Mouse (Mus musculus) R1 (cell line): ENCODE measurements around the gene Olfr25.

Experiments
- DNase-seq: peaks from one replicate; pipeline ENCODE4 v3.0.0-alpha.2; 2018; ENCODE audit warnings: low read depth, low spot score

The Olfr25 gene

DNA sequence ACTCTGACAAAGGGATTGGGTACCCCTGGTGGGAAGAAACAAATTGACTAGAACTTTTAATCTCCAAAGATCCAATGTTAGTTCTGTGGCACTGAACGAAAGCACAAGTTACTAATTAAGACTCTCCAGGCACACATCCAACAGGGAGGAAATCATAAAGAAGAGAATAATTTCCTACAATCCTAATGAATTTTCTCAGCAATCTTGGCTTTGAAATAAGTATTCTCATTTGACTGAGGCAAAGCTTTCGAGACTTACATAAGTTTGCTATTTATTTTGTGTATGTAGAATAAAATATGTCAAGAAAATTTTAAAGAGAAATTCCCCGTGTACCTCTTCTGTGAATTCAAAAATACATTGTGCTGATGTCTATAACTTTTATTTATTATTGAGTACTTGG, at the start of gene Olfr25:
Gene Olfr25 (plus strand): TSS at position 301 of the 400 bp plus-strand sequence.
- DNase-seq: no peak

DNA sequence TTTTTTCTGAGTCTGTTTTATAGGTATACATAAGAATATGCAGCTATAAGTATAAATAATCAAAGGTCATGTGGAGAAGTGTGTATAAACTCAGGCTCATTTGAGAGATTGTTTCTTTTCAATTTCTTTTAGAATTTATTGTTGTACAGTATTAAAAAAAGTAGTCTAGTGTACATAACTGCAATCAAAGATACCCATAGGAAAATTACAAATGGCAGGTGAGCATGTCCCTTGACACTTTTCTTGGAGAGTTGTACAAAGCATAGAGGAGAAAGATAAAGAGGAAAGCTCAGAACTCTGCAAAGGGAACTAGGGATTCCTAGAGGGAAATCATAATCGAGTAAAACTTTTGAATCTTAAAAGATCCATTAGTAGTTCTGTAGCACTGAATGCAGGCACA, 38.1 kb upstream of the Olfr25 start, which contains the start of gene Olfr896-ps1:
Gene Olfr896-ps1 (plus strand): TSS at position 301 of the 400 bp plus-strand sequence.
- DNase-seq: no peak

DNA sequence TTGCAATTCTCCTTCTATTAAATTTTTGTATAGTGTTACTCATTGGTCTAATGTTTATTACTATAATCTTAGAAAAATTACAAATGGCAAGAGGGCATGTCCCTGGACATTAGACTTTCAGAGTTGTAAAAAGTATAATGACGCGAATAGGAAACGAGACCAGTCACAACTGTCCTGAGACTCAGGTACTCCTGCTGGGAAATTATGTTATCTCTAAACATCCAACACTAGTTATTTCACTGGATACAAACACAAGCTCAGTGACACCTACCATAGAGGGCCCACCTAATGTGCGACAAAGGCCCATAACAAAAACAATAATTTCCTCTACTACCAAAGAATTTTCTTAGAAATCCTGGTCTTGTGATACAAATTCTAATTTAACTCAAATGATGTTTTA, 19.3 kb downstream of the Olfr25 start, which contains the start of gene Olfr898:
Gene Olfr898 (plus strand): TSS at position 301 of the 400 bp plus-strand sequence.
- no peak for DNase-seq

DNA sequence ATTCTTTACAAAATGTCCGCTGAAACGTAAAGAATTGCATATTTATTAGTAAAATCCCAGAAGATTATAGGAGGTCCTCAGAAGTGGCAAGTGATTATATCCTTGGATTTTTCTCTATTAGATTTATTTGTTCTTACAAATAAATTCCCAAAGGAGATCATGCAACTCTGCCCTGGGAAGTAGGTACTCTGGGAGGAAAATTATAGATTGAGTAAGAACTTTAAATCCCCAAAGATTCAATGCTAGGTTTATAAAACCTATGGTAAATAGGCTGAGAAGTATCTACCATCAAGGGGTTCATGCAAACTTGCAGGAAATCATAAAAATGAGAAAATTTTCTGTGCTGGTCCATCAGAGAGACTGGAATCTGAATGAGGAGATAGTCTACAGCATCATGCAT, 37.7 kb downstream of the Olfr25 start, which contains the start of gene Olfr250:
Gene Olfr250 (plus strand): TSS at position 301 of the 400 bp plus-strand sequence.
- no peak for DNase-seq

DNA sequence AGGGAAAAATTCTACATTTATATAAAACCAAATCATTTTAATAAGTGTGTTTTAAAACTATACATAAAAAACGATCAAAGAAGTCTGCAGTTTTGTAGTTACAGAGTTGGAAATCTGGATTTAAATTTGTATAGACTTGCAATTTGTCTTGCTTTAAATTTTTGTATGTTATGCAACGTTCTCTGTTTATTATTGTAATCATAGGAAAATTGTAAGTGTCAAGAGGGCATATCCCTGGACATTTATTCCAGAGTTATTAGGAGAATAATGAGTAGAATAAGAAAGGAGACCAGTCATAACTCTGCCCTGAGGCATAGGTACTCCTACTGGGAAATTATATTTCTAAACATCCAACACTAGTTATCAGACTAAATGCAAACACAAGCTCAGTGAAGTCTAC, 47.9 kb downstream of the Olfr25 start, which contains the start of gene Olfr251:
Gene Olfr251 (plus strand): TSS at position 301 of the 400 bp plus-strand sequence.
- DNase-seq: no peak
